Mouse (Mus musculus) adrenal gland, adult (tissue): ENCODE measurements around the gene Kif23.

Experiments
- DNase-seq, 2 experiments: peaks; one replicate each; pipeline ENCODE4 v3.0.0; 2022 to 2023; ENCODE audit warnings: low spot score in 1 of 2; ENCODE audit not compliant: inconsistent age in 2 of 2

Kif23 gene

DNA sequence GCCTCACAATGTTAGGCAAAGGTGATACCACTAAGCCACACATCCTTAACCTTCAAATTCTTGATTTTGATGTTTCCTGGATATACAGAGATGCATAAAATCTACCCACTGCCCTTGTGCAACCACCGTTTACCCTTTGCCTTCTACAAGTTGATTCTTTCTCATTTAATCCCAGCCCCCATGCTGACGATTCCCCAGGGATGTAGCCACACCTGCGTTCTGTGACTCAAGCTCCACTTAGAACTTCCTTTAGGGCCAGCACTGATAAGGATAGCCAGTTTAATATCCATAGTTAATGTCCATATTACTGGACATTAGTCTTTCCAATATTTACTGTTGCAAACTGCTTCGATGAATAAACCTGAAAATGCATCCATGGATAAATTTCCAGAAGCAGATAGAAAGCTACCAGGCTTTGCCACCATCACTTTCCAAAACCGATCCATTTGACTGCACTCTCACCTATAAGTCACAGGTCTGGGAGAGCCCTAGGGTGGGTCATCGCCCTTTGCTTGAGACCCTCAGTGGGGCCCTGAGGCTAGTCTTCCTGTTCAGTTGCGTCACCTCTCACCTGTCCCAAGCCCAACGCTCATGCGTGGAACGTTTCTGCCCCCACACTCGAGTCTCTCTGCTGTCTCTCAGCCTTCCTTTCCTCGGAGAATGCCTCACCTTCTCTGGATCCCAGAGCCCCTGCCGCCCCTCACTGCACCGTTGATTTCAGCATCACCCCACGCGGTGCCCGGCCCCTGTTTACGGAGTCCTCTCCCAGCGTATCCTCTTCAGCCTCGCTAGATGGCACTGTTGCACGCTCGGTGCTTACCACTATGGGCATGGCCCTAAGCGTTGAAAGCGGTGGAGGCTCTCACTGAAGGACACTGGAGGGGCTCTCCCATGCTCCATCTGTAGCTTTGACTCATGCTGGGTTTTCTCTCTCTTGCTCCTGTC, 1.1 kb upstream of the Kif23 start:
- peak; percentile 73 to 88 for DNase-seq

- no peak for DNase-seq
Measured at GRCm38 (mm10) chr9:61945973-61946611, 482 bp downstream of the Kif23 start.

GRCm38 (mm10) chr9:61941054-61941453, 5.5 kb downstream of the Kif23 start:
- DNase-seq = no peak

DNA sequence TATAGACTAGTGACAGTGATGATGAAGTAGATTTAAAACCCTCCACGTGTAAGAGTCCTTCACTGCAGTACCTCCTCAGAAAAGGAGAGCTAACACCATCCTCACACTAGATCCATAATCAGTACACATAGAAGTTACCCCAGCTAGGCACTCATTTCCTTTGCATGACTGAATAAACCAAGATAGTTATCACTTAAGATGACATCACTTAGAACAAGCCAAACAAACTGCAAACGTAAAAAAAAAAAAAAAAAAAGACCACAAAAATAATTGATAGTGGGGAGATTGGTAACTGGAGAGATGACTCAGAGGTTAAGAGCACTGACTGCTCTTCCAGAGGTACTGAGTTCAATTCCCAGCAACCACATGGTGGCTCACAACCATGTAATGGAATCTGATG, 13.2 kb downstream of the Kif23 start:
- no peak for DNase-seq

- DNase-seq = no peak
Measured at GRCm38 (mm10) chr9:61932009-61932408, 14.6 kb downstream of the Kif23 start.

- no peak for DNase-seq
Measured at GRCm38 (mm10) chr9:61925086-61925660, 21.4 kb downstream of the Kif23 start.

- DNase-seq = no peak
Measured at GRCm38 (mm10) chr9:61920331-61920730, 26.2 kb downstream of the Kif23 start.

DNA sequence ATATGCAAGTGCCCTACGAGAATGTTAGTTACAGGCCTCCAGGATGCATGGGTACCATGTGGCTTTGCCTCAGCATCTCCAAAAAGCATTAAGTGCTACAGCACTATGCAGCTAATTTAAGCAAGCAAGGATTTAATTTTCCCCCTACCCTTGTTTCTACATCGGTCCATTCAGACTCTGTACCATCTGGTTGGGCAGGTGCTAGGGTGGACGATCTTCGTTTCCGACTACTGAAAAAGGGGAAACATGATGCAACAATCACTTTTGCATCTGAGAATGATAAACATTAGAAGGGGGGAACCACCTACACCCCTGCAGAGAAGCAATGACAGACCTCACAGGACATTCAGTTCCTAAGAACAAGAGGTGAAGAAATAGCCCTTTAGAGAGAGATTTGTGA, 27.1 kb downstream of the Kif23 start:
- no peak for DNase-seq

DNA sequence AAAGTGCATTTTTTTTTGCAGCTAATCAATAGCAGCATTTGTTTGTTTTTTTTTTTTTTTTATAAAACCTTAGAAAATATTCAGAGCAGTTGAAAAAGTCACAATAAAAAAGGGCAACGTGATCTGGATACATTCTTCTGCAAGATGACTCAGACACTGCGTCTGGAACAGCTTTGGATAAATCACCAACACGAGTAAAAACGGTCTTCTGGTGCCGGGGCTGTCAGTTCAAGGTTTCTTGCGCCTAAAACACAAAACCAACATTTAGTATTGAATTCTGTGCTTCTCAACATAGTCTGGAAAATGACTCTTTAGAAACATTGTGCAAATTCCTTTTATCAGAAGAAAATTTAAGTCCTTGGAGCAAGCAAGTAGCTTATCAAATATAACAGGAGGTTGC, 29.1 kb downstream of the Kif23 start:
- DNase-seq = peak; percentile 58 to 79

GRCm38 (mm10) chr9:61916986-61917385, 29.6 kb downstream of the Kif23 start:
- peak in 1 of 2 experiments; percentile 30 for DNase-seq

- no peak for DNase-seq
Measured at GRCm38 (mm10) chr9:61915393-61916005, 31.1 kb downstream of the Kif23 start.

DNA sequence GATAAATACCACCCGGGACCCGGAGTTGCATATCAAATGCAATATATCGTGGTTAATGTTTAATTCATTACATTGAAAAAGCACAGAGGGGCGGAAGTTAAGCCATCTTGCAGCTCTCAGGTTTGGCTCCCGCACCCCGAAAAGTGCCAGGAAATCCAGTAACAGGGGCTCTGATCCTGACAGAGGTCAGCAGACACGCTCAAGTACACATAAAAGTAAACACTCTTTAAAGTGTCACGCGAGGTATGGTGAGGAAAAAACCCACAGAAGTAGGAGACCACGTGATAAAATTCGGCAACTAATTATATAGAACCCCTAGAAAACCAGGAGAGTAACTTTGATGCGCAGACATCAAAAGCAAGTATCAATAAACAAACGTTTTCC, 31.7 kb downstream of the Kif23 start:
- DNase-seq = no peak

- DNase-seq = peak; percentile 97 to 99
Measured at GRCm38 (mm10) chr9:61914203-61914916, 32.2 kb downstream of the Kif23 start, which contains the start of gene Rplp1. TSS of gene Rplp1 (minus strand) at chr9:61914542.

- DNase-seq = no peak
Measured at GRCm38 (mm10) chr9:61911300-61912128, 35.1 kb downstream of the Kif23 start.

GRCm38 (mm10) chr9:61910526-61911256, 35.9 kb downstream of the Kif23 start:
- no peak for DNase-seq

DNA sequence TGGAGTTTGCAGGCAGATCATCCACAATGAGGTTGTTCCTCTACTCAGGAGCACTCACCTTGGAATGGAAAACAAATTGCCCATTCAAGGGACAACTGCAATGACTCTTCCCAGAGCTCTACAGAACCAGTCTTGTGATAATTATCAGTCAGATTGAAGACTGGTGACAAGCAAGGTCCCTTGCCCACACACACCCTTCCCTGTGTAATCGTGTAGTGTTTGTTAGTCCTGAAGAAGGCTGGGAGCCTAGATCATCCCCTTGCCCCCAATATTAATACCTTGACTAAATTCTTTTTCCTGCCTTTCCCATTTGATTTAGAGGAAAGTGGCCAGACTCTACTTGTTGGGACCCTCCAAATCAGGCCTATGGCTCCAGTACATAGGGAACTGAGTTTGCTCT, 36.9 kb downstream of the Kif23 start:
- no peak for DNase-seq

DNA sequence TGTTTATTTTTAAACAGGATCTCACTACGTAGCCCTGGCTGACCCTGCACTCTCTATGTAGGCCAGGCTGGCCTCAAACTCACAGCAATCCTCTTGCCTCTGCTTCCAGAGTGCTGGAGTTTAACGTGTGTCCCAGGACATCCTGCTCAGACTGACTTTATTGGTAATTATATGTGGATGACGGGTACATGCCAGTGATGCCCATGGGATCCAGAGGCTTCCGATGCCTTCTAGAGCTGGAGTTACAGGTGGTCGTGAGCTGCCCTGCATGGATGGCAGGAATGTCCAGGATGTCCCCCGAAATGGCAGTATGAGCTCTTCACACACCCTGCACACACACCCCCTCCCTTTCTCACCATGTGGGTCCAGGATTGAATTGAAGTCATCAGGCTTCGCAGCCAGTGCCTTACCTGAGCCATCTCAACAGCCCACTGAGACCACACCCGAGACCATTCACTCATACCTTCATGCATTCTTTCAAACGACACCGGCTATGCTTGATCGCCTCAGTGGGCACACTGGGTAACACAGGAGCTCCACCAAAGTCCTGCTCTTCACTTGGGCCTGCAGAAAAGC, 37.7 kb downstream of the Kif23 start:
- no peak for DNase-seq

DNA sequence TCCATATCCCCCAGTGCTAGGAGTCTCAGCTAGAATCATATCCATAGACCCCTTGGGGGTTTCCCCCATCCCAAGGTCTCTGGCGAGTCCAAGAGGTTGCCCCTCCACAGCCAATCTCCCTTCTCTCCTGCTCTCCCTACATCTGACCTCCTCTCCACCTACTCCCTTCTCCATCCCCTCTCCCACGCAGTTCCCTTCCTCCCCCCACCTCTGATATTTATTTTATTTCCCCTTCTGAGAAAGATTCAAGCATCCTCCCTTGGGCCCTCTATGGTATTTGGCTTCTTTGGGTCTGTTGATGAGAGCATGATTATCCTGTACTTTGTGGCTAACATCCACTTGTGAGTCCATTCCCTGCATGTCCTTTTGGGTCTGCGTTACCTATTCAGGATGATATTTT, 38.2 kb downstream of the Kif23 start:
- no peak for DNase-seq
